ENCODE assay signal across 21 mouse cellular contexts in genomic region chr2:126064814-126065213, GRCm38 (mm10). TPM values are rescaled to one million over a fixed set of nuclear protein-coding genes. Genes with fewer than 3 reads are reported as not detected.
DNase-seq lines count a peak whose midpoint lies in the region; ATAC-seq and TF ChIP-seq lines count a peak whose summit lies in the region.
"Had no signal": no experiment of that assay in that cellular context is flagged by ENCODE, and none has a peak within 500 bp of the region (broad histone marks: within the 10 kb centered on the region; RNA-seq: fewer than 3 reads in every experiment).

No protein-coding gene starts in this region.

- intact Hi-C loops in heart, postnatal 14 days (cut with DNase I), result no loop called here

- H3K9me3 ChIP-seq in limb, embryonic 13.5 days, result no peaks in the 10 kb centered on the region
- no peaks in the 10 kb centered on the region for H3K9me3 ChIP-seq in limb, embryonic 10.5 days (replicated peaks)
- H3K9me3 ChIP-seq in heart, embryonic 15.5 days (replicated peaks), result no peaks in the 10 kb centered on the region
- H3K9me3 ChIP-seq: forebrain, embryonic 12.5 days; limb, embryonic 12.5 days; liver, embryonic 15.5 days; midbrain, embryonic 10.5 days; neural tube, embryonic 12.5 days had no signal

- TF ChIP-seq POLR2A in myocyte (IDR thresholded peaks at IDR 0.05; ENCODE audit: insufficient read length, low read depth), result no peak

- DNase-seq in heart, adult 11 months, result peak; percentile 88
- DNase-seq in heart, postnatal 14 days, result no peak
- no peak for DNase-seq in limb, embryonic 10.5 days (ENCODE audit: low spot score)
- DNase-seq in adrenal gland, postnatal 36 days, result no peak
- no peak for DNase-seq in spleen, postnatal 14 days (ENCODE audit: low spot score in 2 of 2)
- DNase-seq: B cell, adult 2 months; cerebellum, adult 9-10 months; gastrocnemius, postnatal 25 days; kidney, adult 9 months; thymus, postnatal 25 days had no signal

- 63% methylated on average over 2 of the region's 2 CpGs for WGBS in limb, embryonic 13.5 days
- WGBS in limb, embryonic 10.5 days, result 47% methylated on average over 2 of the region's 2 CpGs
- WGBS in heart, embryonic 15.5 days, result 28% methylated on average over 2 of the region's 2 CpGs

- H3ac ChIP-seq in myocyte (ENCODE audit: control insufficient read depth, insufficient read length), result no peak overlapping the region

- H3K27me3 ChIP-seq in limb, embryonic 13.5 days, result no peaks in the 10 kb centered on the region
- H3K27me3 ChIP-seq in limb, embryonic 10.5 days (ENCODE audit: low read depth, poor library complexity, severe bottlenecking), result no peaks in the 10 kb centered on the region
- H3K27me3 ChIP-seq in heart, embryonic 15.5 days, result no peaks in the 10 kb centered on the region
- H3K27me3 ChIP-seq in myocyte (ENCODE audit: control insufficient read depth, insufficient read depth, insufficient read length), result no peaks in the 10 kb centered on the region
- H3K27me3 ChIP-seq: forebrain, embryonic 12.5 days; limb, embryonic 12.5 days; liver, embryonic 15.5 days; neural tube, embryonic 12.5 days had no signal

- H3K9ac ChIP-seq in limb, embryonic 13.5 days, result no peak overlapping the region
- H3K9ac ChIP-seq in heart, embryonic 15.5 days, result no peak overlapping the region
- H3K9ac ChIP-seq: forebrain, embryonic 12.5 days; limb, embryonic 12.5 days; liver, embryonic 15.5 days; neural tube, embryonic 12.5 days had no signal

- peak; percentile 46; the same call in 1 of the 2 replicates for ATAC-seq in limb, embryonic 13.5 days (ENCODE audit: low FRiP score, low read depth)
- peak; percentile 56; the same call in 1 of the 2 replicates for ATAC-seq in heart, embryonic 15.5 days (replicated peaks; ENCODE audit: insufficient number of reproducible peaks, insufficient read depth, low FRiP score, low read depth)
- ATAC-seq: inflammation-experienced regulatory T-cells, adult 6 months had no signal

- peaks cover 28% of the 10 kb centered on the region for H3K4me1 ChIP-seq in limb, embryonic 13.5 days
- H3K4me1 ChIP-seq in limb, embryonic 10.5 days, result peaks cover 6% of the 10 kb centered on the region; the same call in 1 of the 2 replicates
- peaks cover 17% of the 10 kb centered on the region for H3K4me1 ChIP-seq in heart, embryonic 15.5 days (replicated peaks)
- H3K4me1 ChIP-seq: liver, embryonic 15.5 days; midbrain, embryonic 10.5 days; neural tube, embryonic 12.5 days had no signal

- H3K4me2 ChIP-seq in limb, embryonic 13.5 days (replicated peaks), result no peak overlapping the region
- no peak overlapping the region for H3K4me2 ChIP-seq in heart, embryonic 15.5 days
- H3K4me2 ChIP-seq in myocyte (ENCODE audit: low read depth), result peak overlapping the region; percentile 22
- H3K4me2 ChIP-seq: forebrain, embryonic 12.5 days; limb, embryonic 12.5 days; liver, embryonic 15.5 days; neural tube, embryonic 12.5 days had no signal

- no peaks in the 10 kb centered on the region for H3K36me3 ChIP-seq in limb, embryonic 13.5 days
- no peaks in the 10 kb centered on the region for H3K36me3 ChIP-seq in limb, embryonic 10.5 days
- H3K36me3 ChIP-seq in heart, embryonic 15.5 days, result no peaks in the 10 kb centered on the region
- H3K36me3 ChIP-seq in myocyte (ENCODE audit: control insufficient read depth, insufficient read depth), result no peaks in the 10 kb centered on the region
- H3K36me3 ChIP-seq: forebrain, embryonic 12.5 days; limb, embryonic 12.5 days; liver, embryonic 15.5 days; midbrain, embryonic 10.5 days; neural tube, embryonic 12.5 days had no signal

- no peak overlapping the region for H3K4me3 ChIP-seq in limb, embryonic 13.5 days
- no peak overlapping the region for H3K4me3 ChIP-seq in limb, embryonic 10.5 days
- no peak overlapping the region for H3K4me3 ChIP-seq in heart, embryonic 15.5 days
- H3K4me3 ChIP-seq in myocyte, result no peak overlapping the region
- H3K4me3 ChIP-seq: forebrain, embryonic 12.5 days; limb, embryonic 12.5 days; liver, embryonic 15.5 days; midbrain, embryonic 10.5 days; neural tube, embryonic 12.5 days had no signal

- H3K79me2 ChIP-seq in myocyte (ENCODE audit: control insufficient read depth, insufficient read depth), result no peaks in the 10 kb centered on the region

- peak overlapping the region; percentile 6; the same call in 1 of the 2 replicates for H3K27ac ChIP-seq in limb, embryonic 13.5 days
- H3K27ac ChIP-seq in limb, embryonic 10.5 days, result no peak overlapping the region
- peak overlapping the region; percentile 63 for H3K27ac ChIP-seq in heart, embryonic 15.5 days
- H3K27ac ChIP-seq: forebrain, embryonic 12.5 days; limb, embryonic 12.5 days; liver, embryonic 15.5 days; macrophage; midbrain, embryonic 10.5 days; neural tube, embryonic 12.5 days had no signal

TF ChIP-seq in myocyte, 11 proteins besides CTCF, POLR2A, EP300 and RAD21:
- TF ChIP-seq MYOG (IDR thresholded peaks at IDR 0.05; ENCODE audit: control insufficient read depth in 1 of 3, insufficient read depth in 1 of 3, insufficient read length in 2 of 3, low read depth in 2 of 3) (peak in 2 of 3 experiments; percentile 52 to 65), MAX (IDR thresholded peaks at IDR 0.05; ENCODE audit: low read depth) (no peak), USF1 (IDR thresholded peaks at IDR 0.05; ENCODE audit: low read depth) (no peak), SRF (IDR thresholded peaks at IDR 0.05; ENCODE audit: control insufficient read depth, insufficient read length, low read depth) (no peak), CEBPB (IDR thresholded peaks at IDR 0.05; ENCODE audit: insufficient read depth, poor library complexity, severe bottlenecking) (no peak), POLR2AphosphoS2 (IDR thresholded peaks at IDR 0.05; ENCODE audit: insufficient read length, low read depth) (no peak), TCF12 (IDR thresholded peaks at IDR 0.05; ENCODE audit: insufficient read depth, poor library complexity, severe bottlenecking) (peak; percentile 54), E2F4 (IDR thresholded peaks at IDR 0.05; ENCODE audit: insufficient read depth) (no peak), REST (IDR thresholded peaks at IDR 0.05; ENCODE audit: insufficient read depth, insufficient read length) (no peak), MYOD1 (IDR thresholded peaks at IDR 0.05; ENCODE audit: control insufficient read depth in 1 of 3, insufficient read length in 2 of 3, low read depth in 2 of 3) (peak in 2 of 3 experiments; percentile 54 to 55), TCF3 (IDR thresholded peaks at IDR 0.05; ENCODE audit: insufficient read length, low read depth) (no peak)

RNA-seq across cellular contexts. Expression of gene Fgf7, which starts 30.4 kb away (rescaled TPM):
- 1 to 10 TPM in 1 of 2 experiments, under 1 TPM in 1; 0.59 to 1.2 TPM for total RNA-seq in heart, postnatal 14 days (2021)
- polyA plus RNA-seq in limb, embryonic 13.5 days (2015; fragmentation: Nextera tagmentation; extraction: Ambion mirVana), result 11.1 and 13.2 TPM in 2 replicates
- polyA plus RNA-seq in limb, embryonic 10.5 days (2016; fragmentation: Nextera tagmentation; extraction: Ambion mirVana), result 0.51 TPM in 1 of 2 replicates, not detected in the other
- 1.2 and 2.4 TPM in 2 replicates for polyA plus RNA-seq in heart, embryonic 15.5 days (2015; fragmentation: Nextera tagmentation; extraction: Ambion mirVana)
- polyA plus RNA-seq in myocyte (2012; fragmentation: generic; extraction: Trizol), result 2.4 TPM
- 1 to 10 TPM in 1 of 2 experiments, under 1 TPM in 1; 0.72 to 1.1 TPM for total RNA-seq in adrenal gland, postnatal 36 days (2021)
- total RNA-seq: common myeloid progenitor, adult 5-6 weeks had no signal
- polyA plus RNA-seq: inflammation-experienced regulatory T-cells, adult 6 months had no signal
